Mouse (Mus musculus): Measurements from ENCODE around the gene Pcyt1a. TPM values are rescaled to one million over a fixed set of nuclear protein-coding genes. Genes with fewer than 3 reads are reported as not detected.
"Not testable (repeated sequence)": the region's sequence is repeated elsewhere in the genome, so short reads cannot be mapped to it uniquely, and the experiment has no call there.

The Pcyt1a gene
- polyA plus RNA-seq, 1 experiment = 49.6 TPM

GRCm38 (mm10) chr16:32487234-32488111 lies 56.8 kb downstream of the Pcyt1a start, which contains the start of gene Slc51a:
TSS of gene Slc51a (minus strand) at chr16:32487879.
- Histone ChIP-seq H3K27ac (ENCODE audit: control insufficient read depth, insufficient read depth, low read depth, low read length, poor library complexity) (no peak within 1 kb of the TSS), H3K4me1 (ENCODE audit: control insufficient read depth, insufficient read depth, low read length) (no peaks in the 10 kb centered on the region; the same call in 1 of the 2 replicates), H3K4me3 (replicated peaks; ENCODE audit: control insufficient read depth, low read depth, low read length) (no peak within 1 kb of the TSS)
- TF ChIP-seq POLR2A (IDR thresholded peaks at IDR 0.05; ENCODE audit: borderline replicate concordance, control insufficient read depth, low read depth, low read length) (no peak), CTCF (IDR thresholded peaks at IDR 0.05; ENCODE audit: control insufficient read depth, insufficient read depth, low read length) (no peak)
- 65% methylated on average over 15 of the region's 15 CpGs for WGBS

- Histone ChIP-seq H3K4me1 (ENCODE audit: control insufficient read depth, insufficient read depth, low read length) (no peaks in the 10 kb centered on the region), H3K27ac (ENCODE audit: control insufficient read depth, insufficient read depth, low read depth, low read length, poor library complexity) (no peak overlapping the region), H3K4me3 (replicated peaks; ENCODE audit: control insufficient read depth, low read depth, low read length) (no peak overlapping the region)
- no peak for TF ChIP-seq CTCF (IDR thresholded peaks at IDR 0.05; ENCODE audit: control insufficient read depth, insufficient read depth, low read length)
- no peak for TF ChIP-seq POLR2A (IDR thresholded peaks at IDR 0.05; ENCODE audit: borderline replicate concordance, control insufficient read depth, low read depth, low read length)
- WGBS = 84% methylated on average over 3 of the region's 3 CpGs
Observed at GRCm38 (mm10) chr16:32488939-32489338, 58.2 kb downstream of the Pcyt1a start.

- not testable (repeated sequence) for H3K4me1 ChIP-seq (ENCODE audit: control insufficient read depth, insufficient read depth, low read length); H3K27ac ChIP-seq (ENCODE audit: control insufficient read depth, insufficient read depth, low read depth, low read length, poor library complexity)
Observed at GRCm38 (mm10) chr16:32494371-32494770, 63.6 kb downstream of the Pcyt1a start.

GRCm38 (mm10) chr16:32495965-32496364 lies 65.2 kb downstream of the Pcyt1a start, which contains the start of gene Zdhhc19:
TSS of gene Zdhhc19 (plus strand) at chr16:32496265.
- H3K4me3 ChIP-seq (replicated peaks; ENCODE audit: control insufficient read depth, low read depth, low read length) = no peak within 1 kb of the TSS
- 70% methylated on average over 3 of the region's 3 CpGs for WGBS
- H3K4me1 ChIP-seq (ENCODE audit: control insufficient read depth, insufficient read depth, low read length) = no peaks in the 10 kb centered on the region
- H3K27ac ChIP-seq (ENCODE audit: control insufficient read depth, insufficient read depth, low read depth, low read length, poor library complexity) = no peak within 1 kb of the TSS
- TF ChIP-seq CTCF (IDR thresholded peaks at IDR 0.05; ENCODE audit: control insufficient read depth, insufficient read depth, low read length) (no peak), POLR2A (IDR thresholded peaks at IDR 0.05; ENCODE audit: borderline replicate concordance, control insufficient read depth, low read depth, low read length) (no peak)

More at GRCm38 (mm10) chr16:32494371-32494770, 63.6 kb downstream of the Pcyt1a start:
- not testable (repeated sequence) for H3K4me3 ChIP-seq (replicated peaks; ENCODE audit: control insufficient read depth, low read depth, low read length)
- WGBS = 62% methylated on average over 6 of the region's 6 CpGs

GRCm38 (mm10) chr16:32498996-32499395 lies 68.3 kb downstream of the Pcyt1a start:
- 84% methylated on average over 13 of the region's 13 CpGs for WGBS
- Histone ChIP-seq H3K27ac (ENCODE audit: control insufficient read depth, insufficient read depth, low read depth, low read length, poor library complexity) (no peak overlapping the region), H3K4me3 (replicated peaks; ENCODE audit: control insufficient read depth, low read depth, low read length) (no peak overlapping the region), H3K4me1 (ENCODE audit: control insufficient read depth, insufficient read depth, low read length) (no peaks in the 10 kb centered on the region; the same call in 1 of the 2 replicates)
- no peak for TF ChIP-seq CTCF (IDR thresholded peaks at IDR 0.05; ENCODE audit: control insufficient read depth, insufficient read depth, low read length)
- no peak for TF ChIP-seq POLR2A (IDR thresholded peaks at IDR 0.05; ENCODE audit: borderline replicate concordance, control insufficient read depth, low read depth, low read length)

GRCm38 (mm10) chr16:32499430-32500037 lies 68.8 kb downstream of the Pcyt1a start:
- H3K27ac ChIP-seq (ENCODE audit: control insufficient read depth, insufficient read depth, low read depth, low read length, poor library complexity) = no peak overlapping the region
- TF ChIP-seq POLR2A (IDR thresholded peaks at IDR 0.05; ENCODE audit: borderline replicate concordance, control insufficient read depth, low read depth, low read length) (no peak), CTCF (IDR thresholded peaks at IDR 0.05; ENCODE audit: control insufficient read depth, insufficient read depth, low read length) (peak; percentile 97)
- H3K4me3 ChIP-seq (replicated peaks; ENCODE audit: control insufficient read depth, low read depth, low read length) = no peak overlapping the region
- H3K4me1 ChIP-seq (ENCODE audit: control insufficient read depth, insufficient read depth, low read length) = no peaks in the 10 kb centered on the region; the same call in 1 of the 2 replicates
- 13% methylated on average over 22 of the region's 22 CpGs for WGBS

GRCm38 (mm10) chr16:32501459-32501858 lies 70.7 kb downstream of the Pcyt1a start:
- TF ChIP-seq POLR2A (IDR thresholded peaks at IDR 0.05; ENCODE audit: borderline replicate concordance, control insufficient read depth, low read depth, low read length) (no peak), CTCF (IDR thresholded peaks at IDR 0.05; ENCODE audit: control insufficient read depth, insufficient read depth, low read length) (no peak)
- Histone ChIP-seq H3K27ac (ENCODE audit: control insufficient read depth, insufficient read depth, low read depth, low read length, poor library complexity) (no peak overlapping the region), H3K4me3 (replicated peaks; ENCODE audit: control insufficient read depth, low read depth, low read length) (no peak overlapping the region), H3K4me1 (ENCODE audit: control insufficient read depth, insufficient read depth, low read length) (no peaks in the 10 kb centered on the region; the same call in 1 of the 2 replicates)
- 30% methylated on average over 7 of the region's 7 CpGs for WGBS

- TF ChIP-seq POLR2A (IDR thresholded peaks at IDR 0.05; ENCODE audit: borderline replicate concordance, control insufficient read depth, low read depth, low read length) (no peak), CTCF (IDR thresholded peaks at IDR 0.05; ENCODE audit: control insufficient read depth, insufficient read depth, low read length) (no peak)
- 72% methylated on average over 12 of the region's 12 CpGs for WGBS
- Histone ChIP-seq H3K4me3 (replicated peaks; ENCODE audit: control insufficient read depth, low read depth, low read length) (no peak overlapping the region), H3K4me1 (ENCODE audit: control insufficient read depth, insufficient read depth, low read length) (no peaks in the 10 kb centered on the region; the same call in 1 of the 2 replicates), H3K27ac (ENCODE audit: control insufficient read depth, insufficient read depth, low read depth, low read length, poor library complexity) (no peak overlapping the region)
Observed at GRCm38 (mm10) chr16:32502621-32503335, 72.1 kb downstream of the Pcyt1a start.

Measured in bone marrow, adult 2 months (tissue).